Comparison of ENCODE assay signal across 9 mouse cellular contexts in genomic region chr6:112823096-112823495, GRCm38 (mm10).
DNase-seq lines count a peak whose midpoint lies in the region; ATAC-seq and TF ChIP-seq lines count a peak whose summit lies in the region.
"Had no signal": no experiment of that assay in that cellular context is flagged by ENCODE, and none has a peak within 500 bp of the region (broad histone marks: within the 10 kb centered on the region; RNA-seq: fewer than 3 reads in every experiment).

No protein-coding gene starts in this region.

- no peak overlapping the region for H3K9ac ChIP-seq in hindbrain, postnatal 0 days (replicated peaks; ENCODE audit: low read length)
- no peak overlapping the region for H3K9ac ChIP-seq in midbrain, postnatal 0 days (replicated peaks; ENCODE audit: low read length, poor library complexity, severe bottlenecking)
- no peak overlapping the region for H3K9ac ChIP-seq in intestine, embryonic 15.5 days
- H3K9ac ChIP-seq: liver, embryonic 15.5 days had no signal

- peak overlapping the region; percentile 41; the same call in 1 of the 2 replicates for H3K27ac ChIP-seq in hindbrain, postnatal 0 days
- no peak overlapping the region for H3K27ac ChIP-seq in midbrain, postnatal 0 days (ENCODE audit: low read depth, low read length)
- H3K27ac ChIP-seq in intestine, embryonic 15.5 days, result no peak overlapping the region
- H3K27ac ChIP-seq: liver, embryonic 15.5 days had no signal

- no peaks in the 10 kb centered on the region for H3K36me3 ChIP-seq in hindbrain, postnatal 0 days (ENCODE audit: insufficient read depth, low read length)
- no peaks in the 10 kb centered on the region for H3K36me3 ChIP-seq in midbrain, postnatal 0 days (ENCODE audit: insufficient read depth, low read length)
- no peaks in the 10 kb centered on the region for H3K36me3 ChIP-seq in intestine, embryonic 15.5 days
- H3K36me3 ChIP-seq: liver, embryonic 15.5 days had no signal

- TF ChIP-seq CTCF in hindbrain, postnatal 0 days (IDR thresholded peaks at IDR 0.05; ENCODE audit: low read depth), result no peak
- no peak for TF ChIP-seq CTCF in midbrain, postnatal 0 days (IDR thresholded peaks at IDR 0.05)

- no peaks in the 10 kb centered on the region for H3K9me3 ChIP-seq in hindbrain, postnatal 0 days (ENCODE audit: low read length)
- no peaks in the 10 kb centered on the region for H3K9me3 ChIP-seq in midbrain, postnatal 0 days (ENCODE audit: low read length)
- no peaks in the 10 kb centered on the region for H3K9me3 ChIP-seq in intestine, embryonic 15.5 days
- H3K9me3 ChIP-seq: liver, embryonic 15.5 days had no signal

- peak; percentile 83 to 91 for DNase-seq in cerebellum, postnatal 14 days
- DNase-seq in hindbrain, postnatal 0 days (ENCODE audit: low spot score), result peak; percentile 63
- peak; percentile 40 for DNase-seq in midbrain, postnatal 0 days (ENCODE audit: low spot score)
- DNase-seq in B cell, adult 2 months, result no peak
- no peak for DNase-seq in spleen, postnatal 4 days (ENCODE audit: low spot score in 2 of 2)
- DNase-seq: embryo, embryonic 11 days had no signal

- no peak overlapping the region for H3K4me3 ChIP-seq in hindbrain, postnatal 0 days (ENCODE audit: low read length)
- no peak overlapping the region for H3K4me3 ChIP-seq in midbrain, postnatal 0 days (ENCODE audit: low read depth, low read length)
- no peak overlapping the region for H3K4me3 ChIP-seq in intestine, embryonic 15.5 days (replicated peaks)
- H3K4me3 ChIP-seq: liver, embryonic 15.5 days had no signal

- peak; percentile 79 for ATAC-seq in cerebellum, adult (ENCODE audit: insufficient number of reproducible peaks, low FRiP score, low TSS enrichment)
- ATAC-seq in hindbrain, postnatal 0 days, result no peak
- ATAC-seq in midbrain, postnatal 0 days (ENCODE audit: low FRiP score), result no peak
- ATAC-seq in intestine, embryonic 15.5 days, result no peak

- H3K4me1 ChIP-seq in hindbrain, postnatal 0 days (ENCODE audit: insufficient read depth, low read length), result peaks cover 19% of the 10 kb centered on the region
- H3K4me1 ChIP-seq in midbrain, postnatal 0 days (ENCODE audit: insufficient read depth, low read length), result peaks cover 17% of the 10 kb centered on the region
- H3K4me1 ChIP-seq in intestine, embryonic 15.5 days (replicated peaks), result no peaks in the 10 kb centered on the region
- H3K4me1 ChIP-seq: liver, embryonic 15.5 days had no signal

- WGBS in hindbrain, postnatal 0 days, result 55% methylated on average over 6 of the region's 6 CpGs
- WGBS in midbrain, postnatal 0 days, result 78% methylated on average over 6 of the region's 6 CpGs
- 84% methylated on average over 6 of the region's 6 CpGs for WGBS in intestine, embryonic 15.5 days

- H3K4me2 ChIP-seq in hindbrain, postnatal 0 days (ENCODE audit: low read depth, low read length), result no peak overlapping the region
- H3K4me2 ChIP-seq in midbrain, postnatal 0 days (ENCODE audit: low read depth, low read length, poor library complexity, severe bottlenecking), result no peak overlapping the region
- no peak overlapping the region for H3K4me2 ChIP-seq in intestine, embryonic 15.5 days (replicated peaks)
- H3K4me2 ChIP-seq: liver, embryonic 15.5 days had no signal

- H3K27me3 ChIP-seq in hindbrain, postnatal 0 days (ENCODE audit: insufficient read depth, low read length), result no peaks in the 10 kb centered on the region
- no peaks in the 10 kb centered on the region for H3K27me3 ChIP-seq in midbrain, postnatal 0 days (ENCODE audit: insufficient read depth, low read length)
- H3K27me3 ChIP-seq in intestine, embryonic 15.5 days (replicated peaks), result no peaks in the 10 kb centered on the region
- H3K27me3 ChIP-seq: liver, embryonic 15.5 days had no signal

Comparison
In these comparisons a context has a peak if more than half of its experiments do, and no peak if none do; other contexts are left out.
1. DNase-seq: peak in cerebellum, postnatal 14 days (2 of 2), hindbrain, postnatal 0 days (single experiment) and midbrain, postnatal 0 days (single experiment); none in B cell, adult 2 months (0 of 2) and spleen, postnatal 4 days (0 of 2).